ENCODE assay signal across 16 mouse cellular contexts in genomic region chr12:76934438-76934837, GRCm38 (mm10).
"Had no signal": no experiment of that assay in that cellular context is flagged by ENCODE, and none has a peak within 500 bp of the region (broad histone marks: within the 10 kb centered on the region; RNA-seq: fewer than 3 reads in every experiment).

No protein-coding gene starts in this region.

- H3K4me1 ChIP-seq: midbrain, embryonic 13.5 days; midbrain, embryonic 15.5 days; neural tube, embryonic 12.5 days had no signal

- DNase-seq: lung, adult 18-20 months; lung, embryonic 14.5 days; lung, postnatal 10 days; right cerebral cortex, postnatal 14 days; right cerebral cortex, postnatal 4 days; spleen, adult 18-20 months; thymus, adult 2 months; thymus, postnatal 25 days; thymus, postnatal 4 days had no signal

- H3K4me3 ChIP-seq: liver, embryonic 15.5 days; megakaryocyte, embryonic 14.5 days; midbrain, embryonic 13.5 days; midbrain, embryonic 15.5 days; neural tube, embryonic 12.5 days had no signal

- H3K27ac ChIP-seq: liver, embryonic 15.5 days; macrophage; midbrain, embryonic 13.5 days; midbrain, embryonic 15.5 days; neural tube, embryonic 12.5 days had no signal

- H3K27me3 ChIP-seq: liver, embryonic 15.5 days; megakaryocyte, embryonic 14.5 days; midbrain, embryonic 13.5 days; midbrain, embryonic 15.5 days; neural tube, embryonic 12.5 days had no signal

- H3K9ac ChIP-seq: liver, embryonic 15.5 days; lung, embryonic 14.5 days; midbrain, embryonic 13.5 days; midbrain, embryonic 15.5 days; neural tube, embryonic 12.5 days had no signal

- ATAC-seq: midbrain, embryonic 13.5 days; midbrain, embryonic 15.5 days had no signal

- H3K4me2 ChIP-seq: liver, embryonic 15.5 days; lung, embryonic 14.5 days; midbrain, embryonic 11.5 days; midbrain, embryonic 13.5 days; midbrain, embryonic 15.5 days; neural tube, embryonic 12.5 days had no signal

- H3K9me3 ChIP-seq: liver, embryonic 15.5 days; megakaryocyte, embryonic 14.5 days; midbrain, embryonic 13.5 days; midbrain, embryonic 15.5 days; neural tube, embryonic 12.5 days had no signal
